Mouse (Mus musculus) splenic B cell, adult 2 months (primary cell): ENCODE measurements around the gene Edem1.

ENCODE experiments used
- DNase-seq: peaks from one replicate; pipeline ENCODE4 v3.0.0-alpha.2; 2011; ENCODE audit warnings: low read depth, low spot score
- H3K27me3 ChIP-seq: 2 replicates; pipeline ENCODE4 v1.6.1; 2012; ENCODE audit warnings: mild to moderate bottlenecking, low read length, moderate library complexity, mixed read lengths; ENCODE audit not compliant: control insufficient read depth, poor library complexity, insufficient read depth, severe bottlenecking
- H3K36me3 ChIP-seq: 2 replicates; pipeline ENCODE4 v1.6.1; 2012; ENCODE audit warnings: mild to moderate bottlenecking, low read length, moderate library complexity, mixed read lengths; ENCODE audit not compliant: control insufficient read depth, poor library complexity, insufficient read depth, severe bottlenecking

The Edem1 gene

GRCm38 (mm10) chr6:108812134-108812533 lies 16.3 kb upstream of the Edem1 start:
- no peak for DNase-seq
- Histone ChIP-seq H3K27me3 (no peaks in the 10 kb centered on the region), H3K36me3 (peaks cover 2% of the 10 kb centered on the region; the same call in 1 of the 2 replicates)

- H3K27me3 ChIP-seq: no peaks in the 10 kb centered on the region
- DNase-seq: no peak
- peaks cover 17% of the 10 kb centered on the region; the same call in 1 of the 2 replicates for H3K36me3 ChIP-seq
Observed at GRCm38 (mm10) chr6:108817510-108817909, 10.9 kb upstream of the Edem1 start.

GRCm38 (mm10) chr6:108824816-108825545 lies 3.5 kb upstream of the Edem1 start:
- peak; percentile 75 for DNase-seq
- peaks cover 6% of the 10 kb centered on the region for H3K36me3 ChIP-seq
- no peaks in the 10 kb centered on the region for H3K27me3 ChIP-seq

- H3K36me3 ChIP-seq: peaks cover 6% of the 10 kb centered on the region
- no peaks in the 10 kb centered on the region for H3K27me3 ChIP-seq
- no peak for DNase-seq
Observed at GRCm38 (mm10) chr6:108826070-108826469, 2.4 kb upstream of the Edem1 start.

GRCm38 (mm10) chr6:108827336-108827920 lies 1.0 kb upstream of the Edem1 start:
- peak; percentile 56 for DNase-seq
- H3K36me3 ChIP-seq: no peaks in the 10 kb centered on the region; the same call in 1 of the 2 replicates
- H3K27me3 ChIP-seq: no peaks in the 10 kb centered on the region

GRCm38 (mm10) chr6:108828872-108829271 lies 431 bp downstream of the Edem1 start:
- peak; percentile 49 for DNase-seq
- H3K36me3 ChIP-seq: no peaks in the 10 kb centered on the region
- H3K27me3 ChIP-seq: no peaks in the 10 kb centered on the region

- H3K36me3 ChIP-seq: no peaks in the 10 kb centered on the region
- no peaks in the 10 kb centered on the region for H3K27me3 ChIP-seq
- no peak for DNase-seq
Observed at GRCm38 (mm10) chr6:108829386-108830370, 1.2 kb downstream of the Edem1 start.

GRCm38 (mm10) chr6:108832170-108832569 lies 3.7 kb downstream of the Edem1 start:
- no peak for DNase-seq
- no peaks in the 10 kb centered on the region for H3K27me3 ChIP-seq
- peaks cover 1% of the 10 kb centered on the region; the same call in 1 of the 2 replicates for H3K36me3 ChIP-seq

GRCm38 (mm10) chr6:108832989-108833388 lies 4.5 kb downstream of the Edem1 start:
- no peaks in the 10 kb centered on the region for H3K27me3 ChIP-seq
- peaks cover 4% of the 10 kb centered on the region; the same call in 1 of the 2 replicates for H3K36me3 ChIP-seq
- no peak for DNase-seq

GRCm38 (mm10) chr6:108833963-108834697 lies 5.7 kb downstream of the Edem1 start:
- peaks cover 6% of the 10 kb centered on the region for H3K36me3 ChIP-seq
- no peaks in the 10 kb centered on the region for H3K27me3 ChIP-seq
- DNase-seq: peak; percentile 50

GRCm38 (mm10) chr6:108835765-108836691 lies 7.6 kb downstream of the Edem1 start:
- Histone ChIP-seq H3K27me3 (no peaks in the 10 kb centered on the region), H3K36me3 (peaks cover 8% of the 10 kb centered on the region)
- DNase-seq: peak; percentile 63

GRCm38 (mm10) chr6:108837081-108837480 lies 8.6 kb downstream of the Edem1 start:
- Histone ChIP-seq H3K27me3 (no peaks in the 10 kb centered on the region), H3K36me3 (peaks cover 8% of the 10 kb centered on the region)
- DNase-seq: no peak

- DNase-seq: no peak
- Histone ChIP-seq H3K27me3 (no peaks in the 10 kb centered on the region), H3K36me3 (peaks cover 8% of the 10 kb centered on the region)
Observed at GRCm38 (mm10) chr6:108837958-108838357, 9.5 kb downstream of the Edem1 start.
